Mouse (Mus musculus): ENCODE measurements around the gene Map1b. TPM values are rescaled to one million over a fixed set of nuclear protein-coding genes. Genes with fewer than 3 reads are reported as not detected.

Map1b gene
- total RNA-seq, 1 experiment = 21.2 TPM

- no peak overlapping the region for H3K27ac ChIP-seq (ENCODE audit: insufficient read depth, low read depth, low read length, poor library complexity, severe bottlenecking)
- in situ Hi-C loops (cut with MboI; ENCODE audit: low sequenced_read_pairs in 2 of 2, unreplicated experiment in 2 of 2) = no loop called here
- H3K4me1 ChIP-seq (ENCODE audit: control insufficient read depth in 2 of 2, insufficient read depth in 2 of 2, low read length in 2 of 2, poor library complexity in 1 of 2) = peaks cover 0 to 8% of the 10 kb centered on the region in 2 experiments; a peak in 1 of 4 replicates
- no peak for DNase-seq (ENCODE audit: low read depth, low spot score)
- H3K36me3 ChIP-seq (ENCODE audit: control insufficient read depth, insufficient read depth, low read length, poor library complexity, severe bottlenecking) = peaks cover 3% of the 10 kb centered on the region
- no peak for TF ChIP-seq MAFK (IDR thresholded peaks at IDR 0.05; ENCODE audit: insufficient read depth, low read depth, low read length)
- TF ChIP-seq CHD2 (IDR thresholded peaks at IDR 0.05; ENCODE audit: low read depth, low read length) = no peak
- TF ChIP-seq ZC3H11A (IDR thresholded peaks at IDR 0.05; ENCODE audit: borderline replicate concordance, low read depth, low read length) = no peak
- no peak for TF ChIP-seq ZNF384 (IDR thresholded peaks at IDR 0.05; ENCODE audit: low read depth, low read length)
- no peak for TF ChIP-seq HCFC1 (IDR thresholded peaks at IDR 0.05; ENCODE audit: borderline replicate concordance, insufficient read depth, low read length)
- no peak overlapping the region for H3K9ac ChIP-seq (ENCODE audit: insufficient read depth, low read depth, low read length, poor library complexity, severe bottlenecking)
- H3K9me3 ChIP-seq (ENCODE audit: control insufficient read depth, insufficient read depth, low read depth, low read length) = no peaks in the 10 kb centered on the region
- no peak overlapping the region for H3K4me3 ChIP-seq (ENCODE audit: insufficient read depth in 1 of 2, low read depth in 1 of 2, low read length in 2 of 2, poor library complexity in 1 of 2, severe bottlenecking in 1 of 2)
Observed at GRCm38 (mm10) chr13:99394694-99395093, 121.6 kb downstream of the Map1b start.

DNA sequence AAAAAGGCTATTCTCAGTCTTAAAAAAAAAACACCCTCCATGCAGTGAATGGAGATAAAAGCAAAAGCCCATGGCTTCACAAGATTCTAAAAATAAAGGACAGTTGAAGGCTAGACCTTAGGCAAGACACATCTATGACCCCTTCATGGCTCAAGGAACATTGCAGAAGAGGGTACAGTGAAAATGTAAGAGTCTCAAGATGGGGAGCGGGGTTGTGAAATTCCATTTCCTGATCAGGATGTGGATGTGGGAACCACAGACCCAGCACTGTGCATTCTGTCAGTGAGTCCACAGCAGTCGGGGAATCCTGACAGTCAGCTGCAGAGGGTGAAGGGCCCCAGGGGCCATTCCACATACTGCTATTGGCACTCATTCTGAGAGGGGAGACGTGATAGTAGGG, 123.2 kb downstream of the Map1b start:
- DNase-seq (ENCODE audit: low read depth, low spot score) = no peak
- Histone ChIP-seq H3K36me3 (ENCODE audit: control insufficient read depth, insufficient read depth, low read length, poor library complexity, severe bottlenecking) (no peaks in the 10 kb centered on the region; the same call in none of the 2 replicates), H3K9me3 (ENCODE audit: control insufficient read depth, insufficient read depth, low read depth, low read length) (no peaks in the 10 kb centered on the region), H3K27ac (ENCODE audit: insufficient read depth, low read depth, low read length, poor library complexity, severe bottlenecking) (no peak overlapping the region), H3K4me1 (ENCODE audit: control insufficient read depth in 2 of 2, insufficient read depth in 2 of 2, low read length in 2 of 2, poor library complexity in 1 of 2) (peaks cover 0 to 8% of the 10 kb centered on the region in 2 experiments; a peak in 1 of 4 replicates), H3K4me3 (ENCODE audit: insufficient read depth in 1 of 2, low read depth in 1 of 2, low read length in 2 of 2, poor library complexity in 1 of 2, severe bottlenecking in 1 of 2) (no peak overlapping the region), H3K9ac (ENCODE audit: insufficient read depth, low read depth, low read length, poor library complexity, severe bottlenecking) (no peak overlapping the region)
- TF ChIP-seq ZC3H11A (IDR thresholded peaks at IDR 0.05; ENCODE audit: borderline replicate concordance, low read depth, low read length) = no peak
- no peak for TF ChIP-seq ZNF384 (IDR thresholded peaks at IDR 0.05; ENCODE audit: low read depth, low read length)
- in situ Hi-C loops (cut with MboI; ENCODE audit: low sequenced_read_pairs in 2 of 2, unreplicated experiment in 2 of 2) = no loop called here

GRCm38 (mm10) chr13:99391417-99391816, 124.9 kb downstream of the Map1b start:
- no peak overlapping the region for H3K27ac ChIP-seq (ENCODE audit: insufficient read depth, low read depth, low read length, poor library complexity, severe bottlenecking)
- no peak overlapping the region for H3K9ac ChIP-seq (ENCODE audit: insufficient read depth, low read depth, low read length, poor library complexity, severe bottlenecking)
- no peaks in the 10 kb centered on the region; the same call in 1 of the 2 replicates for H3K36me3 ChIP-seq (ENCODE audit: control insufficient read depth, insufficient read depth, low read length, poor library complexity, severe bottlenecking)
- peaks cover 0 to 5% of the 10 kb centered on the region in 2 experiments; a peak in 1 of 4 replicates for H3K4me1 ChIP-seq (ENCODE audit: control insufficient read depth in 2 of 2, insufficient read depth in 2 of 2, low read length in 2 of 2, poor library complexity in 1 of 2)
- no peak for DNase-seq (ENCODE audit: low read depth, low spot score)
- TF ChIP-seq ZC3H11A (IDR thresholded peaks at IDR 0.05; ENCODE audit: borderline replicate concordance, low read depth, low read length) = no peak
- H3K4me3 ChIP-seq (ENCODE audit: insufficient read depth in 1 of 2, low read depth in 1 of 2, low read length in 2 of 2, poor library complexity in 1 of 2, severe bottlenecking in 1 of 2) = no peak overlapping the region
- H3K9me3 ChIP-seq (ENCODE audit: control insufficient read depth, insufficient read depth, low read depth, low read length) = no peaks in the 10 kb centered on the region
- in situ Hi-C loops (cut with MboI; ENCODE audit: low sequenced_read_pairs in 2 of 2, unreplicated experiment in 2 of 2) = no loop called here

DNA sequence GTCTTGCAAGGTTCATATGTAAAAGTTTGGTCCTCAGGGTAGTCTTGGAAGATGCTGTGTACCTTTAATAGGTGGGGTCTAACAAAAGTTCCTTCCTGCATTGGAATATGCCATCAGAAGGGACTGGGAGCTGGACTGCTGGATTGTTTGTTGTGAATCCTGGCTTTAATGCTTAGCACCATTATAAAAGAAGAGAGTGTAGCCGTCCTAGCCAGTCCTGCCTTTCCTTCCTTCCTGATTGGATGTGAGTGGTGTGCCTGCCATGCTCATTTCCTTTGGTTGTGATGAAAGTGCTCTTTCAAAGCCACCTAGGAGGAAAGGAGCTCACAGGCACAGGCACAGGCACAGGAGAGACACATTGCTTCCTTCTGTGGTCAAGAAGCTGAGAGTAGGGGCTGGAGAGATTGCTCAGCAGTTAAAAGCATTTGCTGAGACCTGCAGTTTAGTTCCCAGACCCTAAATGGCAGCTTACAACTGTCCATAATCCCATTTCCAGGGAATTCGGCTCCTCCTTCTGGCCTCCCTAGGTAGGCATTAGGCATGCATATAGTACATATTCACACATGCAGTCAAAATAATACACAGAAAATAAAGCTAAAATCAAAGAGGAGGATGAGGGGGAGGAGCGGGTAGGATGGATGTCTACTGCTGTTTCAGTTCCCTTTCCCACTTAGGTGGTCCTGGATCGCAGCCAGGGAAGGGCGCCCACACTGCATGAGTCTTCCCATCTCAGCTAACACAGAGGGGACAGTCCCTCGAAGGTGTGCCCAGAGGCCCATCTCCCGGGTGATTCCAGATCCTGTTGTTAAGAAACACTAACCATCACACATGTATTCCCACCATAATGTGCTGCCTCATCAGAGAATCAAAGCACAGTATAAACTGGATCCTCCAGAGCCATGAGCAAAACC, 128.2 kb downstream of the Map1b start:
- TF ChIP-seq ZC3H11A (IDR thresholded peaks at IDR 0.05; ENCODE audit: borderline replicate concordance, low read depth, low read length) = no peak
- no peak for TF ChIP-seq HCFC1 (IDR thresholded peaks at IDR 0.05; ENCODE audit: borderline replicate concordance, insufficient read depth, low read length)
- TF ChIP-seq CHD2 (IDR thresholded peaks at IDR 0.05; ENCODE audit: low read depth, low read length) = no peak
- TF ChIP-seq MAFK (IDR thresholded peaks at IDR 0.05; ENCODE audit: insufficient read depth, low read depth, low read length) = no peak
- no peak for TF ChIP-seq ZNF384 (IDR thresholded peaks at IDR 0.05; ENCODE audit: low read depth, low read length)

More for the DNA sequence above, 128.2 kb downstream of the Map1b start:
- Histone ChIP-seq H3K9ac (ENCODE audit: insufficient read depth, low read depth, low read length, poor library complexity, severe bottlenecking) (no peak overlapping the region), H3K4me1 (ENCODE audit: control insufficient read depth in 2 of 2, insufficient read depth in 2 of 2, low read length in 2 of 2, poor library complexity in 1 of 2) (peaks cover 0 to 7% of the 10 kb centered on the region in 2 experiments; a peak in 1 of 4 replicates), H3K4me3 (ENCODE audit: insufficient read depth in 1 of 2, low read depth in 1 of 2, low read length in 2 of 2, poor library complexity in 1 of 2, severe bottlenecking in 1 of 2) (no peak overlapping the region), H3K27ac (ENCODE audit: insufficient read depth, low read depth, low read length, poor library complexity, severe bottlenecking) (no peak overlapping the region), H3K36me3 (ENCODE audit: control insufficient read depth, insufficient read depth, low read length, poor library complexity, severe bottlenecking) (no peaks in the 10 kb centered on the region; the same call in 1 of the 2 replicates), H3K9me3 (ENCODE audit: control insufficient read depth, insufficient read depth, low read depth, low read length) (no peaks in the 10 kb centered on the region)
- no peak for DNase-seq (ENCODE audit: low read depth, low spot score)
- in situ Hi-C loops (cut with MboI; ENCODE audit: low sequenced_read_pairs in 2 of 2, unreplicated experiment in 2 of 2) = no loop called here

Data from ES-E14 (cell line).